Comparison of ENCODE assay signal across 28 mouse cellular contexts in the genomic region with DNA sequence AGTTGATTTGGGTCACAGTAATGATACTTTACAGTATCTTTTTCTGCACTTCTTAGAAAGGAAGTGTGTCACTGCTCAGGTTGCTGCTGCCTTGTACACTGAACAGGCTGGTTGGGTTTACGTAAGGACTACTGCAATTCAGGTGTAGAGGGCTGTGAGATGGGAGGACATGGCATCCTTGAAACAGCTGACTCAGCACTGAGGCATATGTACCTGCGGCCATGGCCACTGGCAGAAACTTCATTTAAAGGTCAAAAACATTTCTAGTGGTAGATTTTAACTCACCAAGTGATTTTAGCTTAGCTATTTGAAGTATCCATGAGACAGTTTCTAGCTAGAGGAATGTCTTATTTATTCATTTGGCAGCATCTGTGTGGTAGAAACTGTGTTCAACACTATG. TPM values are rescaled to one million over a fixed set of nuclear protein-coding genes. Genes with fewer than 3 reads are reported as not detected.
DNase-seq lines count a peak whose midpoint lies in the region; ATAC-seq and TF ChIP-seq lines count a peak whose summit lies in the region.
"Had no signal": no experiment of that assay in that cellular context is flagged by ENCODE, and none has a peak within 500 bp of the region (broad histone marks: within the 10 kb centered on the region; RNA-seq: fewer than 3 reads in every experiment).

No protein-coding gene starts in this region.

- no peak overlapping the region for H3K27ac ChIP-seq in midbrain, embryonic 11.5 days (ENCODE audit: low read depth, low read length)
- H3K27ac ChIP-seq in midbrain, embryonic 16.5 days (ENCODE audit: low read length): no peak overlapping the region
- no peak overlapping the region for H3K27ac ChIP-seq in CH12.LX (ENCODE audit: insufficient read depth, low read depth)
- H3K27ac ChIP-seq in ES-E14 (ENCODE audit: insufficient read depth, low read depth, low read length, poor library complexity, severe bottlenecking): no peak overlapping the region
- H3K27ac ChIP-seq in MEL (ENCODE audit: control insufficient read depth, low read depth, low read length): no peak overlapping the region

- no peaks in the 10 kb centered on the region for H3K9me3 ChIP-seq in midbrain, embryonic 11.5 days (ENCODE audit: control insufficient read depth, low read length)
- H3K9me3 ChIP-seq in midbrain, embryonic 16.5 days (replicated peaks; ENCODE audit: control insufficient read depth, low read length, poor library complexity, severe bottlenecking): no peaks in the 10 kb centered on the region
- H3K9me3 ChIP-seq in CH12.LX (replicated peaks; ENCODE audit: low read length) (no peaks in the 10 kb centered on the region), ES-E14 (ENCODE audit: control insufficient read depth, insufficient read depth, low read depth, low read length) (no peaks in the 10 kb centered on the region), MEL (replicated peaks; ENCODE audit: insufficient read depth, low read length) (no peaks in the 10 kb centered on the region)
- H3K9me3 ChIP-seq: G1E had no signal

- no peaks in the 10 kb centered on the region for H3K4me1 ChIP-seq in midbrain, embryonic 11.5 days (ENCODE audit: control insufficient read depth, insufficient read depth, low read length)
- H3K4me1 ChIP-seq in midbrain, embryonic 16.5 days (ENCODE audit: control insufficient read depth, insufficient read depth, low read length): no peaks in the 10 kb centered on the region
- H3K4me1 ChIP-seq in CH12.LX (ENCODE audit: control insufficient read depth in 1 of 2, insufficient read depth in 2 of 2) (peaks cover 0 to 20% of the 10 kb centered on the region in 2 experiments; a peak in 2 of 4 replicates), ES-E14 (ENCODE audit: control insufficient read depth in 2 of 2, insufficient read depth in 2 of 2, low read length in 2 of 2, poor library complexity in 1 of 2) (no peaks in the 10 kb centered on the region), MEL (ENCODE audit: control insufficient read depth in 1 of 2, insufficient read depth in 2 of 2, low read length in 2 of 2) (no peaks in the 10 kb centered on the region)

- no peak overlapping the region for H3K9ac ChIP-seq in midbrain, embryonic 11.5 days (ENCODE audit: low read length)
- no peak overlapping the region for H3K9ac ChIP-seq in midbrain, embryonic 16.5 days (ENCODE audit: low read depth, low read length)
- no peak overlapping the region for H3K9ac ChIP-seq in CH12.LX (ENCODE audit: insufficient read depth, low read depth)
- H3K9ac ChIP-seq in ES-E14 (ENCODE audit: insufficient read depth, low read depth, low read length, poor library complexity, severe bottlenecking): no peak overlapping the region
- no peak overlapping the region for H3K9ac ChIP-seq in MEL (ENCODE audit: control insufficient read depth, low read depth, low read length, poor library complexity, severe bottlenecking)

- in situ Hi-C loops in CH12.LX (cut with MboI; ENCODE audit: low pct_ligation_motif_present, low pct_unique_long_range_greater_than_20kb, low sequenced_read_pairs): loop anchor here (25.0 kb wide), 1 partner anchor 312 kb away; no protein-coding TSS in a partner anchor
- in situ Hi-C loops in ES-E14 (cut with MboI; ENCODE audit: low sequenced_read_pairs in 2 of 2, unreplicated experiment in 2 of 2): no loop called here

- no peak overlapping the region for H3K4me2 ChIP-seq in midbrain, embryonic 11.5 days
- no peak overlapping the region for H3K4me2 ChIP-seq in midbrain, embryonic 16.5 days (ENCODE audit: low read length)
- no peak overlapping the region for H3K4me2 ChIP-seq in CH12.LX (ENCODE audit: insufficient read depth, low read depth, poor library complexity, severe bottlenecking)

- DNase-seq in midbrain, embryonic 11.5 days (ENCODE audit: low spot score, missing footprints): peak; percentile 41
- DNase-seq in CH12.LX (ENCODE audit: extremely low read depth) (no peak), ES-E14 (ENCODE audit: low read depth, low spot score) (no peak), MEL (ENCODE audit: low read depth, low spot score) (no peak)
- no peak for DNase-seq in left cerebral cortex, adult 8-10 months (ENCODE audit: low spot score in 2 of 2)
- no peak for DNase-seq in thymus, postnatal 14 days
- DNase-seq in heart, postnatal 25 days (ENCODE audit: low spot score): no peak
- DNase-seq: adrenal gland, adult 2 months; adrenal gland, adult 8-10 months; adrenal gland, postnatal 10 days; adrenal gland, postnatal 14 days; adrenal gland, postnatal 25 days; adrenal gland, postnatal 36 days; B cell, adult 2 months; cerebellum, adult 11 months; cerebellum, adult 11-12 months; cerebellum, adult 18-20 months; cerebellum, adult 2 months; cerebellum, adult 8-10 months had no signal

- ATAC-seq in midbrain, embryonic 11.5 days (ENCODE audit: low FRiP score): no peak
- ATAC-seq in midbrain, embryonic 16.5 days: no peak
- ATAC-seq: activated CD4-positive, CD25-positive, alpha-beta regulatory T cell, adult 4 months; CD4-positive, CD25-positive, alpha-beta regulatory T cell, adult 4 months; Patski had no signal

- TF ChIP-seq RAD21 in CH12.LX (IDR thresholded peaks at IDR 0.05; ENCODE audit: low read depth, low read length) (no peak), MEL (IDR thresholded peaks at IDR 0.05; ENCODE audit: low read depth, low read length) (no peak)

- TF ChIP-seq POLR2A in CH12.LX (IDR thresholded peaks at IDR 0.05; ENCODE audit: low read depth, low read length): no peak
- no peak for TF ChIP-seq POLR2A in MEL (IDR thresholded peaks at IDR 0.05; ENCODE audit: control insufficient read depth in 1 of 2, insufficient read depth in 1 of 2, low read depth in 1 of 2, low read length in 2 of 2, poor library complexity in 1 of 2)

- no peaks in the 10 kb centered on the region for H3K27me3 ChIP-seq in midbrain, embryonic 11.5 days (ENCODE audit: control insufficient read depth, insufficient read depth, low read length)
- H3K27me3 ChIP-seq in midbrain, embryonic 16.5 days (ENCODE audit: control insufficient read depth, insufficient read depth, low read depth, low read length): no peaks in the 10 kb centered on the region
- H3K27me3 ChIP-seq in CH12.LX (replicated peaks) (no peaks in the 10 kb centered on the region), MEL (ENCODE audit: control insufficient read depth in 1 of 2, insufficient read depth in 2 of 2, low read length in 2 of 2) (no peaks in the 10 kb centered on the region)
- H3K27me3 ChIP-seq: Patski had no signal

- no peak overlapping the region for H3K4me3 ChIP-seq in midbrain, embryonic 11.5 days (ENCODE audit: low read depth, low read length)
- H3K4me3 ChIP-seq in midbrain, embryonic 16.5 days (ENCODE audit: low read depth, low read length): no peak overlapping the region
- H3K4me3 ChIP-seq in CH12.LX (replicated peaks in 1 of 3; ENCODE audit: low read depth in 2 of 3, low read length in 2 of 3, poor library complexity in 1 of 3) (no peak overlapping the region), ES-E14 (ENCODE audit: insufficient read depth in 1 of 2, low read depth in 1 of 2, low read length in 2 of 2, poor library complexity in 1 of 2, severe bottlenecking in 1 of 2) (no peak overlapping the region), MEL (ENCODE audit: control insufficient read depth in 1 of 2, insufficient read depth in 1 of 2, low read depth in 2 of 2, low read length in 2 of 2) (no peak overlapping the region)

- dilution Hi-C loops in CH12.LX (cut with MboI; ENCODE audit: extremely low pct_ligation_motif_present, extremely low pct_unique_long_range_greater_than_20kb, low sequenced_read_pairs): no loop called here

- WGBS in midbrain, embryonic 11.5 days: 93% methylated on average over 2 of the region's 2 CpGs
- WGBS in midbrain, embryonic 16.5 days: 96% methylated on average over 2 of the region's 2 CpGs

- intact Hi-C loops in heart, postnatal 25 days (cut with DNase I): no loop called here

- H3K36me3 ChIP-seq in midbrain, embryonic 11.5 days (ENCODE audit: control insufficient read depth, insufficient read depth, low read length): peaks cover 14% of the 10 kb centered on the region
- peaks cover 28% of the 10 kb centered on the region for H3K36me3 ChIP-seq in midbrain, embryonic 16.5 days (ENCODE audit: control insufficient read depth, insufficient read depth, low read length)
- H3K36me3 ChIP-seq in CH12.LX (replicated peaks in 1 of 2; ENCODE audit: control insufficient read depth in 1 of 2, insufficient read depth in 1 of 2, low read length in 1 of 2) (peaks cover 44 to 87% of the 10 kb centered on the region in 2 experiments), ES-E14 (ENCODE audit: control insufficient read depth, insufficient read depth, low read length, poor library complexity, severe bottlenecking) (peaks cover 9% of the 10 kb centered on the region), MEL (ENCODE audit: control insufficient read depth in 1 of 2, insufficient read depth in 2 of 2, low read length in 2 of 2) (peaks cover 2 to 47% of the 10 kb centered on the region in 2 experiments)

- no peak for TF ChIP-seq CTCF in CH12.LX (conservative IDR thresholded peaks at IDR 0.05 in 1 of 2, IDR thresholded peaks at IDR 0.05 in 1 of 2; ENCODE audit: low read depth in 2 of 2, low read length in 2 of 2)
- TF ChIP-seq CTCF in MEL (IDR thresholded peaks at IDR 0.05 in 2 of 3, conservative IDR thresholded peaks at IDR 0.05 in 1 of 3; ENCODE audit: control insufficient read depth in 1 of 3, insufficient read depth in 1 of 3, low read depth in 2 of 3, low read length in 3 of 3, poor library complexity in 1 of 3, severe bottlenecking in 1 of 3): no peak

- TF ChIP-seq EP300 in CH12.LX (IDR thresholded peaks at IDR 0.05; ENCODE audit: low read length) (no peak), MEL (IDR thresholded peaks at IDR 0.05; ENCODE audit: low read depth in 1 of 2, low read length in 2 of 2) (no peak)

- H3K79me2 ChIP-seq in CH12.LX (replicated peaks; ENCODE audit: control insufficient read depth, extremely low read depth, insufficient read depth, poor library complexity, severe bottlenecking) (no peaks in the 10 kb centered on the region), MEL (ENCODE audit: control insufficient read depth, insufficient read depth, low read length, poor library complexity) (no peaks in the 10 kb centered on the region; the same call in 1 of the 2 replicates)

RNA-seq across cellular contexts. Expression of gene Dnajc10, which starts 10.5 kb away (rescaled TPM):
- 98.1 and 111 TPM in 2 replicates for polyA plus RNA-seq in midbrain, embryonic 11.5 days (2014; fragmentation: Nextera tagmentation; extraction: Ambion mirVana)
- 64.7 and 69.4 TPM in 2 replicates for polyA plus RNA-seq in midbrain, embryonic 16.5 days (2015; fragmentation: Nextera tagmentation; extraction: Ambion mirVana)
- 48.3 and 53.6 TPM in 2 replicates for total RNA-seq in CH12.LX (2012; rRNA removed)
- total RNA-seq in CH12.LX (2014; rRNA removed): 81.3 and 87.7 TPM in 2 replicates
- polyA plus RNA-seq in CH12.LX (2012; ENCODE audit: insufficient read length, low read depth): 57.9 and 65.1 TPM in 2 replicates
- total RNA-seq in ES-E14 (2012; rRNA removed): 78.3 and 78.4 TPM in 2 replicates
- 53.9 and 65.4 TPM in 2 replicates for total RNA-seq in MEL (2012; rRNA removed)
- polyA plus RNA-seq in MEL (2012; ENCODE audit: insufficient read depth in 1 of 2, insufficient read length in 2 of 2, low read depth in 1 of 2, low replicate concordance in 2 of 2, missing spikeins in 1 of 2): 10 to 100 TPM; 35.9 to 51.8 TPM
- total RNA-seq in left cerebral cortex, adult 8-10 months (2022): 10 to 100 TPM; 67.8 to 74.4 (median 72.1) TPM
- total RNA-seq in heart, postnatal 25 days (2021): 10 to 100 TPM; 31.9 to 34.1 TPM

RNA-seq across cellular contexts. Expression of gene Prdx6b, which starts 33.5 kb away (rescaled TPM):
- polyA plus RNA-seq in midbrain, embryonic 11.5 days (2014; fragmentation: Nextera tagmentation; extraction: Ambion mirVana): not detected in 2 replicates
- polyA plus RNA-seq in midbrain, embryonic 16.5 days (2015; fragmentation: Nextera tagmentation; extraction: Ambion mirVana): not detected in 2 replicates
- not detected in 2 replicates for total RNA-seq in CH12.LX (2012; rRNA removed)
- not detected in 2 replicates for total RNA-seq in CH12.LX (2014; rRNA removed)
- polyA plus RNA-seq in CH12.LX (2012; ENCODE audit: insufficient read length, low read depth): not detected in 2 replicates
- total RNA-seq in ES-E14 (2012; rRNA removed): not detected in 2 replicates
- total RNA-seq in MEL (2012; rRNA removed): not detected in 2 replicates
- not detected for polyA plus RNA-seq in MEL (2012; ENCODE audit: insufficient read depth in 1 of 2, insufficient read length in 2 of 2, low read depth in 1 of 2, low replicate concordance in 2 of 2, missing spikeins in 1 of 2)
- total RNA-seq in left cerebral cortex, adult 8-10 months (2022): not detected
- not detected for total RNA-seq in heart, postnatal 25 days (2021)
- total RNA-seq: adrenal gland, adult 18-20 months; adrenal gland, adult 2 months; adrenal gland, adult 8-10 months; adrenal gland, postnatal 10 days; adrenal gland, postnatal 14 days; adrenal gland, postnatal 25 days; adrenal gland, postnatal 36 days; adrenal gland, postnatal 4 days; G1E had no signal
- polyA plus RNA-seq: activated CD4-positive, CD25-positive, alpha-beta regulatory T cell, adult 4 months; adrenal gland, adult 2 months; brain, embryonic 14.5 days; C2C12; CD4-positive, CD25-positive, alpha-beta regulatory T cell, adult 4 months; cerebellum, adult 2 months; G1E had no signal
